Mouse (Mus musculus) hindbrain, embryonic 14.5 days (tissue): Measurements from ENCODE around the gene Csmd2. TPM values are rescaled to one million over a fixed set of nuclear protein-coding genes. Genes with fewer than 3 reads are reported as not detected.

Experiments
- ATAC-seq: fragments of 200-750 bp; cut with Nextera tagmentation; 2 replicates; pipeline ENCODE4 v1.8.0; 2017; ENCODE audit warnings: moderate number of reproducible peaks, mild to moderate bottlenecking, moderate TSS enrichment, moderate library complexity; ENCODE audit not compliant: low FRiP score
- DNase-seq: peaks from one replicate; pipeline ENCODE4 v3.0.0-alpha.2; 2015; ENCODE audit warnings: low spot score
- H3K27ac ChIP-seq: fragments of 300-500 bp; sonication (generic); 2 replicates; pipeline ENCODE4 v1.5.1; 2014; ENCODE audit warnings: mild to moderate bottlenecking, moderate library complexity
- H3K27me3 ChIP-seq: fragments of 300-500 bp; sonication (generic); 2 replicates; pipeline ENCODE4 v1.6.1; 2014; ENCODE audit warnings: mild to moderate bottlenecking, low read length, mixed read lengths; ENCODE audit not compliant: control insufficient read depth, insufficient read depth
- H3K36me3 ChIP-seq: fragments of 300-500 bp; sonication (generic); replicated peaks from 2 replicates; pipeline ENCODE4 v1.6.1; 2014; ENCODE audit not compliant: control insufficient read depth, insufficient read depth
- H3K4me1 ChIP-seq: fragments of 300-500 bp; sonication (generic); replicated peaks from 2 replicates; pipeline ENCODE4 v1.6.1; 2014; ENCODE audit warnings: antibody characterized with exemption, low read length, mixed read lengths; ENCODE audit not compliant: control insufficient read depth, insufficient read depth
- H3K4me2 ChIP-seq: fragments of 300-500 bp; sonication (generic); replicated peaks from 2 replicates; pipeline ENCODE4 v1.6.1; 2014; ENCODE audit warnings: mild to moderate bottlenecking, moderate library complexity
- H3K4me3 ChIP-seq: fragments of 300-500 bp; sonication (generic); replicated peaks from 2 replicates; pipeline ENCODE4 v1.5.1; 2014; ENCODE audit warnings: mild to moderate bottlenecking, low read length
- H3K9ac ChIP-seq: fragments of 300-500 bp; sonication (generic); 2 replicates; pipeline ENCODE4 v1.6.1; 2014
- H3K9me3 ChIP-seq: fragments of 300-500 bp; sonication (generic); 2 replicates; pipeline ENCODE4 v1.6.1; 2016; ENCODE audit warnings: low read length; ENCODE audit not compliant: control insufficient read depth
- WGBS: fragments of 180-500 bp; shearing (Covaris S2); extraction: QIAGEN DNeasy Blood & Tissue Kit; methylation state at CpG from one replicate; pipeline ENCODE4 v1.1.7; 2014; 5-methylcytosine and 5-hydroxymethylcytosine counted together
- polyA plus RNA-seq: library from polyadenylated mRNA; unstranded; fragments of >200 nt; fragmentation: Nextera tagmentation; extraction: Ambion mirVana; gene quantifications from 2 replicates; pipeline ENCODE4 v1.2.1, GENCODE M21; 2014

Csmd2 gene
- polyA plus RNA-seq, 1 experiment from 2014 or later, result 8.3 TPM

DNA sequence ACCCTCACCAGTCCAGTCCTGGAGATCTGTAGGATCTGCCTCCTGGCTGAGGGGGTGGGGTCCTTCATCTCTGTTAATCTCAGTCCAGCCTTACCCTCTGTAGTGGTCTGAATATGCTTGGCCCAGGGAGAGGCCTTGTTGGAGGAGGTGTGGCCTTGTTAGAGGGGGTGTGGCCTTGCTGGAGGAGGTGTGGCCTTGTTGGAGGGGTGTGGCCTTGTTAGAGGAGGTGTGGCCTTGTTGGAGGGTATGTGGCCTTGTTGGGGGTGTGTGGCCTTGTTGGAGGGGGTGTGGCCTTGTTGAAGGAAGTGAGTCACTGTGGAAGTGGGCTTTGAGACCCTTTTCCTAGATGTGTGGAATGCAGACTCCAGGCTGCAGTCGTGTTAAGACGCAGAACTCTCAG lies 3.2 kb upstream of the Csmd2 start:
- H3K9me3 ChIP-seq, result no peaks in the 10 kb centered on the region
- no peak overlapping the region for H3K4me3 ChIP-seq
- no peak for DNase-seq
- ATAC-seq, result no peak
- peaks cover 25% of the 10 kb centered on the region; the same call in 1 of the 2 replicates for H3K4me1 ChIP-seq
- H3K4me2 ChIP-seq, result no peak overlapping the region
- no peak overlapping the region for H3K27ac ChIP-seq
- peaks cover 8% of the 10 kb centered on the region; the same call in 1 of the 2 replicates for H3K27me3 ChIP-seq
- 94% methylated on average over 2 of the region's 2 CpGs for WGBS
- H3K36me3 ChIP-seq, result no peaks in the 10 kb centered on the region
- H3K9ac ChIP-seq, result no peak overlapping the region

GRCm38 (mm10) chr4:127985874-127986273 lies 1.8 kb upstream of the Csmd2 start:
- no peak overlapping the region for H3K9ac ChIP-seq
- H3K27ac ChIP-seq, result peak overlapping the region; percentile 88
- peak overlapping the region; percentile 81; the same call in 1 of the 2 replicates for H3K4me3 ChIP-seq
- no peaks in the 10 kb centered on the region for H3K36me3 ChIP-seq
- H3K4me2 ChIP-seq, result peak overlapping the region; percentile 63
- peaks cover 39% of the 10 kb centered on the region for H3K4me1 ChIP-seq
- H3K27me3 ChIP-seq, result peaks cover 8% of the 10 kb centered on the region; the same call in 1 of the 2 replicates
- 15% methylated on average over 10 of the region's 10 CpGs for WGBS
- H3K9me3 ChIP-seq, result no peaks in the 10 kb centered on the region
- ATAC-seq (peak; percentile 67; the same call in 1 of the 2 replicates), DNase-seq (peak; percentile 51)

- H3K9ac ChIP-seq, result peak overlapping the region; percentile 93
- H3K27ac ChIP-seq, result peak overlapping the region; percentile 88
- DNase-seq (peak; percentile 36), ATAC-seq (peak; percentile 25; the same call in 1 of the 2 replicates)
- H3K4me2 ChIP-seq, result peak overlapping the region; percentile 63
- H3K36me3 ChIP-seq, result no peaks in the 10 kb centered on the region
- peaks cover 8% of the 10 kb centered on the region; the same call in 1 of the 2 replicates for H3K27me3 ChIP-seq
- no peaks in the 10 kb centered on the region for H3K9me3 ChIP-seq
- H3K4me3 ChIP-seq, result peak overlapping the region; percentile 81
- H3K4me1 ChIP-seq, result peaks cover 42% of the 10 kb centered on the region
- WGBS, result 2% methylated on average over 25 of the region's 25 CpGs
Measured at GRCm38 (mm10) chr4:127986491-127987075, 1.1 kb upstream of the Csmd2 start.

DNA sequence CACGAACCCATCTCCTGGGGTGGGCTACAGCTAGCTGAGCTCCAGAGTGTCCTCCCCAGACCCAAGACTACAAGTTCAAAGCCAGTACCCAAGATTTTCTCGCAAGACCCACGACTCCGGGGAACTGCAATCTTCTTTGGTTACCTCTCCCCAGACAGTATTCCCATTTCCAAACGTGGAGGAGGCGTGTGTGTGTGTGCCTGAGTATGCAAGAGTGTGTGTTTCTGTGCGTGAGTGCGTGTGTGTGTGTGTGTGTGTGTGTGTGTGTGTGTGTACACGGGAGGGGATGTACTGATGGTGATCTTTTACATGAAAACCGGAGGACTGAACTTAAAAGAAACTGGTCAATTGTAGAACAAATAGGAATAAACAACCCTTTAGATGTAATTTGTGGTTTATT lies 387 bp upstream of the Csmd2 start:
- WGBS, result 4% methylated on average over 10 of the region's 10 CpGs
- Histone ChIP-seq H3K4me3 (peak overlapping the region; percentile 81), H3K27ac (peak overlapping the region; percentile 88), H3K36me3 (no peaks in the 10 kb centered on the region), H3K4me1 (peaks cover 42% of the 10 kb centered on the region), H3K27me3 (peaks cover 8% of the 10 kb centered on the region; the same call in 1 of the 2 replicates), H3K9ac (peak overlapping the region; percentile 93), H3K4me2 (peak overlapping the region; percentile 63), H3K9me3 (no peaks in the 10 kb centered on the region)
- no peak for ATAC-seq
- peak; percentile 32 for DNase-seq

- under 1% methylated on average over 38 of the region's 39 CpGs for WGBS
- Histone ChIP-seq H3K27me3 (peaks cover 8% of the 10 kb centered on the region; the same call in 1 of the 2 replicates), H3K9ac (peak overlapping the region; percentile 93), H3K36me3 (no peaks in the 10 kb centered on the region), H3K9me3 (no peaks in the 10 kb centered on the region), H3K4me2 (peak overlapping the region; percentile 63), H3K4me3 (peak overlapping the region; percentile 81), H3K4me1 (peaks cover 42% of the 10 kb centered on the region), H3K27ac (peak overlapping the region; percentile 88)
- ATAC-seq (no peak), DNase-seq (no peak)
Measured at GRCm38 (mm10) chr4:127988526-127989180, 996 bp downstream of the Csmd2 start.

- H3K27ac ChIP-seq, result no peak overlapping the region
- DNase-seq (peak; percentile 69), ATAC-seq (no peak)
- peak overlapping the region; percentile 93 for H3K9ac ChIP-seq
- H3K9me3 ChIP-seq, result no peaks in the 10 kb centered on the region
- peak overlapping the region; percentile 81 for H3K4me3 ChIP-seq
- 6% methylated on average over 18 of the region's 18 CpGs for WGBS
- peak overlapping the region; percentile 63 for H3K4me2 ChIP-seq
- H3K4me1 ChIP-seq, result peaks cover 42% of the 10 kb centered on the region
- no peaks in the 10 kb centered on the region for H3K36me3 ChIP-seq
- peaks cover 8% of the 10 kb centered on the region; the same call in 1 of the 2 replicates for H3K27me3 ChIP-seq
Measured at GRCm38 (mm10) chr4:127989347-127989995, 1.8 kb downstream of the Csmd2 start.

GRCm38 (mm10) chr4:127999281-127999680 lies 11.6 kb downstream of the Csmd2 start:
- Histone ChIP-seq H3K4me1 (no peaks in the 10 kb centered on the region), H3K36me3 (no peaks in the 10 kb centered on the region)

DNA sequence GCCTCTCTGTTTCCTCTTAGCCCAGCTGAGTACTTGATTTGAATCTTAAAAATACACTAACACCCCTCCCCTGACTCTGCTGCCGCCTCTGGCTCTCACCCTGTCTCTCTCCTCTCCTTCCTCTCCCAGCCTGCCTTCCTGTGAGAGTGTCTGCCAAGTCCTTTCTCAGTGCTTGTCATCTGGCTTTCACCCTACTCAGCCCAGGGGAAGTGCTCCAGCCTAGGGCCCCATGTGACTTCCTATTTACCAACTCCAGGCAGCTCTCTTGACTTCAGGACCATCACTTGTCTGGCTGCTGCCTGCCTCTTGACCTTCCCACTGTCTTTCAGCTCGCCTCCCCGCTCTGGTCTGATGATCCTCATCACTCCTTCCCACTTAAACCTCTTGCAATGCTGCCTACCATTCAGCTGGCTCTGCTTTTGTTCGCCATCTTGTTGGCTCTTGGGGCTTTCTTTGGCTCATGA lies 15.0 kb downstream of the Csmd2 start:
- WGBS, result 79% methylated on average over 4 of the region's 4 CpGs
- Histone ChIP-seq H3K27me3 (no peaks in the 10 kb centered on the region), H3K4me2 (no peak overlapping the region), H3K4me3 (no peak overlapping the region), H3K4me1 (peaks cover 10% of the 10 kb centered on the region; the same call in 1 of the 2 replicates), H3K36me3 (no peaks in the 10 kb centered on the region), H3K9ac (no peak overlapping the region), H3K9me3 (no peaks in the 10 kb centered on the region), H3K27ac (no peak overlapping the region)
- peak; percentile 64; the same call in 1 of the 2 replicates for ATAC-seq
- DNase-seq, result no peak

More at GRCm38 (mm10) chr4:127999281-127999680, 11.6 kb downstream of the Csmd2 start:
- Histone ChIP-seq H3K4me3 (no peak overlapping the region), H3K9me3 (no peaks in the 10 kb centered on the region), H3K9ac (no peak overlapping the region), H3K4me2 (no peak overlapping the region), H3K27ac (no peak overlapping the region), H3K27me3 (no peaks in the 10 kb centered on the region)
- DNase-seq (no peak), ATAC-seq (no peak)
- WGBS, result 70% methylated on average over 3 of the region's 3 CpGs
